Mouse (Mus musculus) G1E (cell line): ENCODE measurements at regions not wholly inside any gene's neighbourhood (a gene's known extent, or its start where the extent isn't known, plus 50 kb on each side); places are given as distances from the start of the nearest gene placed in this dataset.

Experiments
- ATAC-seq: 2 replicates; pipeline ENCODE4 v1.8.0; 2016; ENCODE audit warnings: mild to moderate bottlenecking; ENCODE audit not compliant: insufficient number of reproducible peaks, poor library complexity, low FRiP score, severe bottlenecking; ENCODE audit errors: extremely low read depth
- DNase-seq: peaks from one replicate; pipeline ENCODE4 v3.0.0; 2012; ENCODE audit warnings: low spot score
- H3K27me3 ChIP-seq: 2 replicates; pipeline ENCODE4 v1.6.1; 2012; ENCODE audit warnings: mild to moderate bottlenecking, low read length, inconsistent platforms; ENCODE audit not compliant: insufficient read depth
- H3K36me3 ChIP-seq: replicated peaks from 2 replicates; pipeline ENCODE3; 2012; ENCODE audit warnings: mild to moderate bottlenecking, inconsistent platforms
- H3K4me1 ChIP-seq: 2 replicates; pipeline ENCODE4 v1.6.1; 2012; ENCODE audit warnings: low read depth, low read length, inconsistent platforms, mixed read lengths; ENCODE audit not compliant: insufficient read depth
- H3K4me3 ChIP-seq: 2 replicates; pipeline ENCODE4 v1.5.1; 2012; ENCODE audit warnings: low read depth, mild to moderate bottlenecking, inconsistent platforms, low read length, moderate library complexity, mixed read lengths
- H3K9me3 ChIP-seq: replicated peaks from 2 replicates; pipeline ENCODE4 v1.6.1; 2012; ENCODE audit warnings: inconsistent platforms
- CTCF ChIP-seq: IDR thresholded peaks from 2 replicates; pipeline ENCODE4 v1.5.1; 2012; ENCODE audit warnings: low read depth, low read length, inconsistent platforms, mixed read lengths
- GATA1 ChIP-seq: IDR thresholded peaks from 2 replicates; pipeline ENCODE4 v1.6.1; 2012; ENCODE audit warnings: borderline replicate concordance, low read length, inconsistent platforms, mixed read lengths
- GATA2 ChIP-seq: IDR thresholded peaks from 2 replicates; pipeline ENCODE4 v1.6.1; 2012; ENCODE audit warnings: low read depth, low read length, inconsistent platforms, borderline replicate concordance
- POLR2AphosphoS5 ChIP-seq: IDR thresholded peaks from 2 replicates; pipeline ENCODE4 v1.6.1; 2012; ENCODE audit warnings: low read depth, low read length, inconsistent platforms; ENCODE audit not compliant: insufficient replicate concordance
- TAL1 ChIP-seq: conservative IDR thresholded peaks from 2 replicates; pipeline ENCODE4 v1.6.1; 2012; ENCODE audit warnings: low read depth, low read length, inconsistent platforms, mixed read lengths

- ATAC-seq (no peak), DNase-seq (no peak)
- H3K4me1 ChIP-seq = no peaks in the 10 kb centered on the region
- H3K36me3 ChIP-seq = no peaks in the 10 kb centered on the region
- no peaks in the 10 kb centered on the region for H3K27me3 ChIP-seq
- H3K9me3 ChIP-seq = no peaks in the 10 kb centered on the region
- TF ChIP-seq GATA2 (no peak), GATA1 (no peak)
- H3K4me3 ChIP-seq = no peak overlapping the region
Measured at GRCm38 (mm10) chr12:64688618-64689017, 214.1 kb upstream of the Fscb start.

DNA sequence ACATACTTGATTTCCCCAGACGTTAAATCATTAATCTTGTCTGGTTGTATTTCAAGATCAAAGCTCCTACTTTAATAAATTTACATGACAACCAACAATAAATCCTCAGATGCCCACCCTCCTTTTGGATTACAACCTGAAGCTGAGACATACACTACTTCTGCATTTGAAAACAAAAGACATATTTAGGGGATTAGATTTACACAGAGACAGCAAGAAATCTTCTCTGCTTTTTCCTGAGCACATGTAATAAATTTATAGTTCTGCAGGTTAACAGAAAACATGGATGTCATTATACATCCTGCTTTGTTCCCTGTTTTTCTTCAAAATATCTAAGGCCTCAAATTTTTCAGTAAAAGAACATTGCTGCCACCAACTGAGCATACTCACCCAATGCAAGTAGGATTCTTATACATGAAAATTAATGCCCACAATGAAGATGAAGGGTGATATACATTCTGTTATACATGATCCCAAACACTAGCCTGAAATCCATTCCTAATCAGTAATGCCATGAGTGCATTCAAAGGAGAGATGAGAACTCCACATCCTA is 166.4 kb upstream of the Fscb start:
- H3K4me1 ChIP-seq = no peaks in the 10 kb centered on the region
- H3K36me3 ChIP-seq = no peaks in the 10 kb centered on the region
- H3K9me3 ChIP-seq = no peaks in the 10 kb centered on the region
- DNase-seq (no peak), ATAC-seq (no peak)
- no peak overlapping the region for H3K4me3 ChIP-seq
- no peaks in the 10 kb centered on the region for H3K27me3 ChIP-seq
- TF ChIP-seq GATA2 (no peak), CTCF (no peak), GATA1 (no peak), POLR2AphosphoS5 (no peak), TAL1 (no peak)

- no peaks in the 10 kb centered on the region for H3K4me1 ChIP-seq
Measured at GRCm38 (mm10) chr12:64614877-64615276, 140.4 kb upstream of the Fscb start.

More at GRCm38 (mm10) chr12:64614877-64615276, 140.4 kb upstream of the Fscb start:
- ATAC-seq = no peak
- no peak for DNase-seq
- H3K36me3 ChIP-seq = no peaks in the 10 kb centered on the region
- H3K27me3 ChIP-seq = no peaks in the 10 kb centered on the region
- TF ChIP-seq GATA1 = no peak
- no peak for TF ChIP-seq CTCF
- no peak for TF ChIP-seq POLR2AphosphoS5
- TF ChIP-seq TAL1 = no peak
- no peak for TF ChIP-seq GATA2
- H3K9me3 ChIP-seq = no peaks in the 10 kb centered on the region
- H3K4me3 ChIP-seq = no peak overlapping the region
